Mouse (Mus musculus) cerebellum, postnatal 10 days (tissue): ENCODE measurements around the gene Gtpbp8.

Experiments used
- DNase-seq, 2 experiments: peaks; one replicate each; pipeline ENCODE4 v3.0.0; 2021; ENCODE audit warnings: mixed read lengths in 2 of 2

Gene Gtpbp8

GRCm38 (mm10) chr16:44725286-44726223 is 20.6 kb downstream of the Gtpbp8 start:
- peak; percentile 83 to 89 for DNase-seq

- DNase-seq: peak in 1 of 2 experiments; percentile 54
Observed at GRCm38 (mm10) chr16:44724847-44725246, 21.3 kb downstream of the Gtpbp8 start.

- DNase-seq: peak; percentile 96 to 97
Observed at GRCm38 (mm10) chr16:44724083-44724787, 21.9 kb downstream of the Gtpbp8 start, which contains the start of gene Nepro. Gene Nepro, plus strand, starts transcription at chr16:44724301.

GRCm38 (mm10) chr16:44722666-44723065 is 23.5 kb downstream of the Gtpbp8 start:
- DNase-seq: no peak

GRCm38 (mm10) chr16:44720518-44720917 is 25.6 kb downstream of the Gtpbp8 start:
- peak; percentile 41 to 65 for DNase-seq

- no peak for DNase-seq
Observed at GRCm38 (mm10) chr16:44719349-44719748, 26.8 kb downstream of the Gtpbp8 start.

GRCm38 (mm10) chr16:44717838-44718237 is 28.3 kb downstream of the Gtpbp8 start:
- peak; percentile 33 to 43 for DNase-seq

GRCm38 (mm10) chr16:44717141-44717634 is 29.0 kb downstream of the Gtpbp8 start:
- DNase-seq: peak in 1 of 2 experiments; percentile 21

GRCm38 (mm10) chr16:44716305-44717140 is 29.6 kb downstream of the Gtpbp8 start:
- DNase-seq: peak; percentile 77 to 82

- DNase-seq: no peak
Observed at GRCm38 (mm10) chr16:44703458-44703857, 42.7 kb downstream of the Gtpbp8 start.

GRCm38 (mm10) chr16:44702272-44702671 is 43.9 kb downstream of the Gtpbp8 start:
- no peak for DNase-seq

- no peak for DNase-seq
Observed at GRCm38 (mm10) chr16:44701155-44701554, 45.0 kb downstream of the Gtpbp8 start.

GRCm38 (mm10) chr16:44697473-44698205 is 48.5 kb downstream of the Gtpbp8 start:
- no peak for DNase-seq

- DNase-seq: no peak
Observed at GRCm38 (mm10) chr16:44695859-44696620, 50.1 kb downstream of the Gtpbp8 start.

GRCm38 (mm10) chr16:44695214-44695858 is 50.8 kb downstream of the Gtpbp8 start:
- no peak for DNase-seq

GRCm38 (mm10) chr16:44693695-44694094 is 52.5 kb downstream of the Gtpbp8 start:
- peak; percentile 41 to 45 for DNase-seq

GRCm38 (mm10) chr16:44692541-44692940 is 53.6 kb downstream of the Gtpbp8 start:
- DNase-seq: no peak

- peak; percentile 85 to 86 for DNase-seq
Observed at GRCm38 (mm10) chr16:44691561-44692141, 54.5 kb downstream of the Gtpbp8 start.

GRCm38 (mm10) chr16:44691066-44691465 is 55.1 kb downstream of the Gtpbp8 start:
- no peak for DNase-seq

- DNase-seq: no peak
Observed at GRCm38 (mm10) chr16:44690501-44690900, 55.7 kb downstream of the Gtpbp8 start.
